Mouse (Mus musculus) olfactory bulb, adult 2 months (tissue): ENCODE measurements around the gene Rbfox3.

Experiments
- CTCF ChIP-seq: fragments of 200-500 bp; IDR thresholded peaks from 2 replicates; pipeline ENCODE4 v1.5.1; 2012; ENCODE audit warnings: low read depth, mild to moderate bottlenecking, low read length, moderate library complexity; ENCODE audit not compliant: insufficient read depth
- POLR2A ChIP-seq: fragments of 200-500 bp; IDR thresholded peaks from 2 replicates; pipeline ENCODE4 v1.6.1; 2012; ENCODE audit warnings: mild to moderate bottlenecking, low read depth, low read length, moderate library complexity; ENCODE audit not compliant: insufficient read depth

GRCm38 (mm10) chr11:118906131-118906823 is 5.1 kb downstream of the Rbfox3 start:
- no peak for TF ChIP-seq CTCF
- TF ChIP-seq POLR2A: no peak
